Mouse (Mus musculus) telencephalon, adult 2 months (tissue): ENCODE measurements around the gene Peg3.

Source experiments
- DNase-seq: peaks from one replicate; pipeline ENCODE4 v3.0.0-alpha.2; 2011; ENCODE audit warnings: low read depth, low spot score

The Peg3 gene

GRCm38 (mm10) chr7:6709396-6709795 lies 20.8 kb downstream of the Peg3 start:
- no peak for DNase-seq

GRCm38 (mm10) chr7:6708451-6709180 lies 21.6 kb downstream of the Peg3 start:
- no peak for DNase-seq

- DNase-seq, result no peak
Measured at GRCm38 (mm10) chr7:6707416-6708015, 22.7 kb downstream of the Peg3 start.

DNA sequence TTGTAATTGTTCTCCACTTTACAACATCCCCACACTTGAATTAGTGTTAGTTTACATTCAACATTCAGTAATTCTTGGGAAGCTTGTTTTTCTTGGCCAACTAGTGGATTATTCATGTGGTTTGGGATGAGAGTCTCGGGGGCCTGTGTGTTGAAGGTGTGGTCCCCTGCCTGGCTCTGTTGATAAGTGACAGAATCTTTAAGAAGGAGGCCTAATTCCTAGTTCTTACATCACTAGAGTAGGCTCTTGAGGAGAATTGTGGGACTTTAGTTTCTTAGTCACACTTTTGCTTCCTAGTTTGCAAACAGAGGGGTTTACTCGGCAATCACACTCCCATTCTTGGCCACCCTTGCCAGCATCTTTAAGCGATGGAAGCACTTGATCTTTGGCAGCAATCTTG lies 31.0 kb downstream of the Peg3 start:
- no peak for DNase-seq

DNA sequence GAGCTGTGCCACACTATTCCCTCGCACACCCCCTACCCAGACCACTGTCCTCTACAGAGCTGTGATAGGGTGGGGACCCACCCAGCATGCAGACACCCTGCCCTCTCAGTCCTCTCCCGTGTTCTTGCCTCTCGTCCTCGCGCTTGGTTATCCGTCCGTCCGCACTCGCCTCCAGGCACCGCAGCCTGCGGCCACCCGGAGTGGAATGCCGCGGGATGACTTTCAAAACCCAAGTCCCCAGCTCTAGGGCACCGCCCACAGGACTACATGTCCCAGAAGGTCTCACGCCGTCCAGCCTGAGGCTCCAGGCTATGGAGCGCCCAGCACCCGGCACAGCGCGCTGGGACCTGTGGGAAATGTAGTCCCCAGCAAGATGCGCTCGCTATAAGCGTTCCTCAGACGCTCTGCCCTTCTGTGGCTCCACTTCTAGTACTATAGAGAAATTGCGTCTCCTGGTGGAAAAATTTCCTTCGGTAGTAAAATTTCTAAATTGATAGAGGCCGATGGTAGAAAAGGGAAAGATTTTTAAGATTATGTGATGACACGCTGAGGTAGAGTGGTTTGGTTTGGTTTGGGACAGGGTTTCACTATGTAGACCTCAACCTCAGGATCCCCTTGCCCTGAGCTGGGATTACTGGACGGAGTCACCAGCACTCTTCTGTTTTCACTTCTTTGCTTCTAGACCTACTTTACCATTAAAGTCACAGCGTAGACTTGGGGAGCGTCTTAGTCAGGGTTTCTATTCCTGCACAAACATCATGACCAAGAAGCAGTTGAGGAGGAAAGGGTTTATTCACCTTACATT lies 33.8 kb downstream of the Peg3 start, which contains the start of gene Zim1:
TSS of gene Zim1 (minus strand) at position 210 of the 805 bp plus-strand sequence.
- DNase-seq, result peak; percentile 86

GRCm38 (mm10) chr7:6685511-6685910 lies 44.7 kb downstream of the Peg3 start:
- no peak for DNase-seq

DNA sequence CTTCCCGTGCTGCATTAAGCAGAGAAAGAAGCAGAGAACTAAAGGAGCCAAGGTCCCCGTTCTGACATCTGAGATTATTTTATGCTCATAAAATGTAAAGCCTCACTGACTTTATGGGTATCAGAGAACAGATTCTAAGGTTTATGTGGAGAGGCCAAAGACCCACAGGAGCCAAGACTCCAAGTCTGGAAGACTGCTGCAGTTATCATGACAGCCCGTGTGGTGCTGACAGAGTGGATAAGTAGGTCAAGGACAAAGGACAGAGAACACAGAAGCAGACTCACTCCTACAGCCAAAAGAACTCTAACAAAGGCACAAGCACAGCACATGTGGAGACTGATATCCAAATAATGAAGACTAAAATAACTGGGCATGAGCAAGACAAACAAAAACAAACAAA lies 63.5 kb downstream of the Peg3 start:
- DNase-seq, result no peak

DNA sequence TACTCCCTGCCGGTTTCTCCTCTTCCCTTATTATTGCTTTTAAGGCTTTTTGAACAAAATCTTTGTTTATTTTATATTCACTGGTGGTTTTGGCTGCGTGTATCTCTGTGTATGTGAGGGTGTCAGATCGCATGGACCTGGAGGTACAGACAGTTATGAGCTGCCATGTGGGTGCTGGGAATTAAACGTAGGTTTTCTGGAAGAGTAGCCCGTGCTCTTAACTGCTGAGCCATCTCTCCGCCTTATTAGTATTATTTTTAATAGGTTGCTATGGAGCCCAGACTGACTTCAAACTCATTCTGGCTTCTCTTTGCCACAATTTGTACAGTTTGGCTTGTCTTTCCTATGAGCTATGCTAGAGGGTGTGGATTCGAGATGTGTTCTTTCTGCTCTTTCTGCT lies 66.8 kb downstream of the Peg3 start:
- no peak for DNase-seq

DNA sequence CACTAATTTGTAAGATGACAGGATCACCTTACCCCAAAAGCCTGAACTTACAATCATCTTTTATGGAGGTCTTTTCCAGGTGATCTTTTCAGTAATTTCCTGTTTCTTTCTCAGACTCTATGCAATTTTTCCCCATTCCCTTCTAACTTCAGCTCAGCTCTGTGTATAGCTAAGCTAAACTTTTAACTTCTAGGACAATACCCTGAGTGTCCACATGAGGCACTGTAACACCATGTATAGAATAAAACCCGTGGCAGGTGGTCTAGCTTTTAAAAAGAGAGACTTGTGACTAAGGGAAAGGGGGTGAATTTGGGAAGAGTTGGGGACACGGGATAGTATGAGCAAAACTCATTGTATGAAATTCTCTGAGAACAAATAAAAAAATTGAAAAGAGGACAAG lies 70.6 kb downstream of the Peg3 start:
- DNase-seq, result no peak

- no peak for DNase-seq
Measured at GRCm38 (mm10) chr7:6658606-6659005, 71.6 kb downstream of the Peg3 start.
